Mouse (Mus musculus): ENCODE measurements around the gene Cyp46a1.

- no peak for TF ChIP-seq POLR2A (IDR thresholded peaks at IDR 0.05; ENCODE audit: control insufficient read depth in 1 of 2, insufficient read depth in 1 of 2, low read depth in 1 of 2, low read length in 2 of 2, poor library complexity in 1 of 2)
- no peak for TF ChIP-seq MAFK (IDR thresholded peaks at IDR 0.05; ENCODE audit: borderline replicate concordance, low read depth, low read length)
- no peak for TF ChIP-seq MAX (IDR thresholded peaks at IDR 0.05; ENCODE audit: low read length)
Measured at GRCm38 (mm10) chr12:108399191-108399590, 65.0 kb downstream of the Cyp46a1 start.

All from MEL (cell line).